Mouse (Mus musculus) limb, embryonic 10.5 days (tissue): Measurements from ENCODE around the gene Haus6. TPM values are rescaled to one million over a fixed set of nuclear protein-coding genes. Genes with fewer than 3 reads are reported as not detected.
A peak's percentile ranks its signal among the peaks of the same experiment; 100 is the strongest.

ENCODE experiments used
- DNase-seq: peaks from one replicate; pipeline ENCODE4 v3.0.0-alpha.2; 2017; ENCODE audit warnings: low spot score
- H3K27ac ChIP-seq: fragments of 300-500 bp; sonication (generic); 2 replicates; pipeline ENCODE4 v1.5.1; 2016; ENCODE audit warnings: mild to moderate bottlenecking
- H3K27me3 ChIP-seq: fragments of 300-500 bp; sonication (generic); 2 replicates; pipeline ENCODE4 v1.6.1; 2016; ENCODE audit warnings: low read depth, mild to moderate bottlenecking; ENCODE audit not compliant: poor library complexity, severe bottlenecking
- H3K36me3 ChIP-seq: fragments of 300-500 bp; sonication (generic); 2 replicates; pipeline ENCODE4 v1.6.1; 2016; ENCODE audit warnings: mild to moderate bottlenecking, moderate library complexity
- H3K4me1 ChIP-seq: fragments of 300-500 bp; sonication (generic); 2 replicates; pipeline ENCODE4 v1.6.1; 2016
- H3K4me3 ChIP-seq: fragments of 300-500 bp; sonication (generic); 2 replicates; pipeline ENCODE4 v1.5.1; 2016; ENCODE audit warnings: mild to moderate bottlenecking, moderate library complexity
- H3K9me3 ChIP-seq: fragments of 300-500 bp; sonication (generic); replicated peaks from 2 replicates; pipeline ENCODE4 v1.6.1; 2016; ENCODE audit warnings: mild to moderate bottlenecking
- WGBS: fragments of 180-500 bp; shearing (Covaris S2); methylation state at CpG from one replicate; pipeline ENCODE4 v1.1.7; 2016; 5-methylcytosine and 5-hydroxymethylcytosine counted together
- polyA plus RNA-seq: library from polyadenylated mRNA; unstranded; fragments of >200 nt; fragmentation: Nextera tagmentation; extraction: Ambion mirVana; gene quantifications from 2 replicates; pipeline ENCODE4 v1.2.1, GENCODE M21; 2016

Haus6 gene
- polyA plus RNA-seq, 1 experiment from 2014 or later = 30.9 TPM

GRCm38 (mm10) chr4:86622116-86622515 is 10.3 kb upstream of the Haus6 start:
- no peaks in the 10 kb centered on the region for H3K4me1 ChIP-seq
- WGBS = 78% methylated on average over 3 of the region's 3 CpGs
- H3K36me3 ChIP-seq = no peaks in the 10 kb centered on the region
- H3K27ac ChIP-seq = no peak overlapping the region
- no peak overlapping the region for H3K4me3 ChIP-seq
- DNase-seq = no peak
- H3K9me3 ChIP-seq = no peaks in the 10 kb centered on the region
- no peaks in the 10 kb centered on the region for H3K27me3 ChIP-seq

- Histone ChIP-seq H3K4me3 (no peak overlapping the region), H3K27me3 (no peaks in the 10 kb centered on the region), H3K9me3 (no peaks in the 10 kb centered on the region), H3K36me3 (no peaks in the 10 kb centered on the region), H3K27ac (no peak overlapping the region), H3K4me1 (no peaks in the 10 kb centered on the region)
- no peak for DNase-seq
- 82% methylated on average over 2 of the region's 2 CpGs for WGBS
Observed at GRCm38 (mm10) chr4:86620506-86620905, 8.7 kb upstream of the Haus6 start.

GRCm38 (mm10) chr4:86612289-86612620 is 400 bp upstream of the Haus6 start:
- 31% methylated on average over 8 of the region's 8 CpGs for WGBS
- Histone ChIP-seq H3K4me1 (peaks cover 9% of the 10 kb centered on the region), H3K27me3 (no peaks in the 10 kb centered on the region), H3K36me3 (peaks cover 23% of the 10 kb centered on the region), H3K9me3 (no peaks in the 10 kb centered on the region), H3K4me3 (peak overlapping the region; percentile 97), H3K27ac (peak overlapping the region; percentile 91)
- DNase-seq = no peak

- no peaks in the 10 kb centered on the region for H3K27me3 ChIP-seq
- H3K36me3 ChIP-seq = peaks cover 94% of the 10 kb centered on the region
- H3K4me3 ChIP-seq = no peak overlapping the region
- no peaks in the 10 kb centered on the region for H3K4me1 ChIP-seq
- no peak overlapping the region for H3K27ac ChIP-seq
- 90% methylated on average over 2 of the region's 2 CpGs for WGBS
- H3K9me3 ChIP-seq = no peaks in the 10 kb centered on the region
- DNase-seq = no peak
Observed at GRCm38 (mm10) chr4:86591304-86591703, 20.6 kb downstream of the Haus6 start.

GRCm38 (mm10) chr4:86588236-86588635 is 23.6 kb downstream of the Haus6 start:
- DNase-seq = no peak
- no peaks in the 10 kb centered on the region for H3K27me3 ChIP-seq
- H3K27ac ChIP-seq = no peak overlapping the region
- peaks cover 95% of the 10 kb centered on the region for H3K36me3 ChIP-seq
- 86% methylated on average over 3 of the region's 3 CpGs for WGBS
- H3K4me3 ChIP-seq = no peak overlapping the region
- no peaks in the 10 kb centered on the region for H3K4me1 ChIP-seq
- H3K9me3 ChIP-seq = no peaks in the 10 kb centered on the region

GRCm38 (mm10) chr4:86580591-86580990 is 31.3 kb downstream of the Haus6 start:
- peaks cover 78% of the 10 kb centered on the region for H3K36me3 ChIP-seq
- peaks cover 18% of the 10 kb centered on the region for H3K4me1 ChIP-seq
- no peak for DNase-seq
- no peaks in the 10 kb centered on the region for H3K27me3 ChIP-seq
- no peaks in the 10 kb centered on the region for H3K9me3 ChIP-seq
- H3K27ac ChIP-seq = no peak overlapping the region
- 91% methylated on average over 3 of the region's 3 CpGs for WGBS
- H3K4me3 ChIP-seq = no peak overlapping the region

- Histone ChIP-seq H3K27ac (no peak overlapping the region), H3K27me3 (no peaks in the 10 kb centered on the region)
- DNase-seq = no peak
Observed at GRCm38 (mm10) chr4:86580056-86580455, 31.8 kb downstream of the Haus6 start.

GRCm38 (mm10) chr4:86576630-86577225 is 35.1 kb downstream of the Haus6 start:
- 12% methylated on average over 11 of the region's 11 CpGs for WGBS
- peak overlapping the region; percentile 94 for H3K27ac ChIP-seq
- H3K27me3 ChIP-seq = no peaks in the 10 kb centered on the region
- H3K4me1 ChIP-seq = peaks cover 21% of the 10 kb centered on the region
- H3K4me3 ChIP-seq = peak overlapping the region; percentile 75
- DNase-seq = no peak
- H3K36me3 ChIP-seq = peaks cover 41% of the 10 kb centered on the region
- no peaks in the 10 kb centered on the region for H3K9me3 ChIP-seq

More at GRCm38 (mm10) chr4:86580056-86580455, 31.8 kb downstream of the Haus6 start:
- 70% methylated on average over 4 of the region's 4 CpGs for WGBS
- Histone ChIP-seq H3K4me3 (no peak overlapping the region), H3K9me3 (no peaks in the 10 kb centered on the region), H3K36me3 (peaks cover 72% of the 10 kb centered on the region), H3K4me1 (peaks cover 18% of the 10 kb centered on the region)

GRCm38 (mm10) chr4:86576120-86576541 is 35.7 kb downstream of the Haus6 start:
- H3K27ac ChIP-seq = peak overlapping the region; percentile 94
- peak overlapping the region; percentile 75 for H3K4me3 ChIP-seq
- no peaks in the 10 kb centered on the region for H3K27me3 ChIP-seq
- WGBS = under 1% methylated on average over 20 of the region's 20 CpGs
- H3K9me3 ChIP-seq = no peaks in the 10 kb centered on the region
- peak; percentile 55 for DNase-seq
- H3K4me1 ChIP-seq = peaks cover 21% of the 10 kb centered on the region
- peaks cover 35% of the 10 kb centered on the region for H3K36me3 ChIP-seq

GRCm38 (mm10) chr4:86575283-86575983 is 36.4 kb downstream of the Haus6 start, which contains the start of gene Rraga:
Gene Rraga, plus strand, starts transcription at chr4:86575668.
- Histone ChIP-seq H3K9me3 (no peaks in the 10 kb centered on the region), H3K27ac (peak within 1 kb of the TSS; percentile 94), H3K36me3 (peaks cover 28% of the 10 kb centered on the region), H3K4me3 (peak within 1 kb of the TSS; percentile 75), H3K4me1 (peaks cover 21% of the 10 kb centered on the region), H3K27me3 (no peaks in the 10 kb centered on the region)
- DNase-seq = peak; percentile 96
- under 1% methylated on average over 53 of the region's 53 CpGs for WGBS

GRCm38 (mm10) chr4:86574939-86575282 is 36.9 kb downstream of the Haus6 start:
- Histone ChIP-seq H3K27ac (peak overlapping the region; percentile 94), H3K36me3 (peaks cover 22% of the 10 kb centered on the region), H3K4me1 (peaks cover 21% of the 10 kb centered on the region), H3K27me3 (no peaks in the 10 kb centered on the region), H3K4me3 (peak overlapping the region; percentile 75), H3K9me3 (no peaks in the 10 kb centered on the region)
- peak; percentile 36 for DNase-seq
- WGBS = 18% methylated on average over 6 of the region's 6 CpGs

- no peaks in the 10 kb centered on the region for H3K36me3 ChIP-seq
- H3K27ac ChIP-seq = no peak overlapping the region
- WGBS = 95% methylated on average over 3 of the region's 3 CpGs
- DNase-seq = no peak
- H3K27me3 ChIP-seq = no peaks in the 10 kb centered on the region
- H3K9me3 ChIP-seq = no peaks in the 10 kb centered on the region
- H3K4me1 ChIP-seq = 0 out of 2 replicates have a peak, but pooled peaks cover 3% of the 10 kb centered on the region
- H3K4me3 ChIP-seq = no peak overlapping the region
Observed at GRCm38 (mm10) chr4:86561061-86561460, 50.8 kb downstream of the Haus6 start.

GRCm38 (mm10) chr4:86559006-86559405 is 52.8 kb downstream of the Haus6 start:
- Histone ChIP-seq H3K27me3 (no peaks in the 10 kb centered on the region), H3K9me3 (no peaks in the 10 kb centered on the region), H3K4me1 (0 out of 2 replicates have a peak, but pooled peaks cover 3% of the 10 kb centered on the region), H3K4me3 (no peak overlapping the region), H3K27ac (no peak overlapping the region), H3K36me3 (no peaks in the 10 kb centered on the region)
- 72% methylated on average over 4 of the region's 4 CpGs for WGBS
- DNase-seq = no peak
